Mouse (Mus musculus) telencephalon, adult 2 months (tissue): ENCODE measurements at regions not wholly inside any gene's neighbourhood (a gene's known extent, or its start where the extent isn't known, plus 50 kb on each side); places are given as distances from the start of the nearest gene placed in this dataset.

Source experiments
- DNase-seq: peaks from one replicate; pipeline ENCODE4 v3.0.0-alpha.2; 2011; ENCODE audit warnings: low read depth, low spot score

DNA sequence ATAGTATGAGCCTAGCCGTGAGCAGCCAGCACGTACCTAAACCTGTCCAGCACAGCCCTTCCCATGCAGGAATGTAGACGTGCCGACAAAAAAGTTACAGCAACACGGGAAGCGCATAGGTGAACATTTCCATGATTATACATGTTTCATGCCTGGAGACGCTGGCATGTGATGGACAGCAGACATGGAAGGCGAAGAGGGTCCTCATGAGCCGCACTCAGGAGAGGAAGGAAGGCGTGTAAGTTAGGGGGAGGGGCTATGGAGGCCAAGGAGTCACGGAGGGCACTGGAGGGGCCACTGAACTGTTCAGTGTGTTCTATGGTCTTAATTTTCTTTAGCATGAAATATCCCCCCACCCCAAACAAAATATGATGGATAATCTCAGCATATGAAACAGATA lies 257.2 kb downstream of the Cog6 start:
- no peak for DNase-seq

- DNase-seq: no peak
These were observed 258.5 kb downstream of the Cog6 start for GRCm38 (mm10) chr3:52758561-52758960.

DNA sequence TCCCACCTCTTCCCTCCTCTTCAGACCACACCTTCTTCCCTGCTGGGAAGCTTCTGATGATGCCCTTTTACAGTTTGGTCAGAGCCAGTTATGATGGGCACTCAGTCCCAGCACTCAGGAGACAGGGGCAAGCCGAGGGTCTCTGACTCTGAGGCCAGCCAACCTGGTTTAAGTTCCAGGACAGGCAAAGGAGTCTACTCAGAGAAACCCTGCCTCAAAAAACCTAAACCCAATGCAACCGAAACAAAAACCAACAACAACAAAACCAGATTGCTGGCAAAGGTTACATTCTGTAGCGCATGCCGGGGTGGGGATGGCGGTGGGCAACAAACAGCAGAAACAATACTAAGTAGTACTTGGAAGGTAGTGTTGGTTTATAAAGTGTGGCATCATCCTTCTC lies 260.2 kb downstream of the Cog6 start:
- DNase-seq: no peak

DNA sequence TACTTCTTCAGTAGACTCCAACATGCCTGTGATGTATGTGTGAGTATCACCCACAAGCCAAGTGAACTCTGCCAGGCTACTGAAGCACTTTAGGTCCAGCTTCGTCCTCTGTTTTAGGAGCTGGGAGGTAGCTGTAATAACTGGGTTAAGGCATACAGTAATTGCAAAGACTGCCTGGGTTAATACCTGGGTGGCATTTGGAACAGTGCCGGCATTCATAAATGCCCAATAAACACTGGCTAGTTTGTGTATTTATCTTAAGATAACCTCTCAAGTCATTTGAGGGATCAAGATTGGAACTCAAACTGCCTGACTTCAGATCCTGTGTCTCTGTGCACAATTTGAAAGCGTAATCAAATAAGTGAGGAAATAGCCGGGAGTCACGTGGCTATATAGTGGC lies 261.0 kb downstream of the Cog6 start:
- DNase-seq: no peak

DNA sequence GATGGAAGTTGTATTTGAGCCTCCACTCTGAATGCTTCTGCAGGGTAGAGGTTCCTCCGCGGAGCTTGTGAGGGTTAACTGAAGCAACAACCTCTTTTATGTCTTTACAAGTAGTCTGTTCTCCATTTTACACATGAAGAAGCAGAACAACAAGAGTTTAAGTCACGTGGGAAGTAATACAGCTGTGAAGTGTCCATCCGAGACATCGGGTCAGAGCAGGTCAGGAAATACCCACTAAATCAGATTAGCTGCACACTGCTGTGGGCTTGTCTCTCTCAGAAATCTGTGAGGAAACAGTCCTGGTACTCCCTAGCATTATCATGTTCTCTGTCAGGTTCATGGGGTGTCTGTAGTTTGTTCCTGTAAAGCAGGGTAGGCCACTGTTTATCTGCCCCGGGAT lies 262.1 kb downstream of the Cog6 start:
- DNase-seq: no peak

DNA sequence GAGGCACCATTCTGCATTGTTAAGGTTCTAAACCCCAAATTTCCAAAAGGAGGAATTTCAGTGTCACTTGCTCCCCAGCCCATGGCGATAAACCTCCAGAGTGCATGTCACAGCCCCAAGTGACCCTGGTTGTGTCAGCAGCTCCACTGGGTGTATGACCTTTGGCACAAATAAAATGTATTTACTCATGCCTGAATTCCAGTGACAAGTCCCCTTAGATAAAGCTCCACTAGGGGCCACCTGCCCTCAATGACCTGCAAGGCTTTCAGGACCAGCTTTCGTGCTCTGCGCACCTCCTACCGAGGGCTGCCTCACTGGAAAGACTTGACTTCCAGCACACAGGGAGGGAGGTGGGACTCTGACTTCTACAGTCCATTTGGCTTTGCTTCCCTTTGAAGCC lies 262.6 kb downstream of the Cog6 start:
- no peak for DNase-seq

DNA sequence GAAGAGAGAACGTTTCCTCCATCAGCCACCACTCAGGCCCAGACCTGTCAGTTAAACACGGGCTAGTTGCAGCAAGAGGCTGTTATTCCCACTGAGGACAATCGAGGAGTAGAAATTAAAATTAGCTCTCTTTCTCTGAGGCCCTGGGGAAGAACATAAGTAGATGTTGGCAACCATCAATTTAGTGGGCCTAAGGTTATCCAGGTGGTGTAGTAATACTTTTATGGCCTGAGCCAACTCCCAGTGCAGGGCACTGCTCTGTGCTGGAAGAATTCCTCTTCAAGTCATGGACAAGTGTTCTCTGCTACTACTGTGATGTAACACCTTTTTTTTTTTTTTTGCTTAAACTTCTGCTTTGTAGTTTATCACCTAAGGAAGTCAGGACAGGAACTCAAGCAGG lies 270.1 kb downstream of the Cog6 start:
- no peak for DNase-seq

- no peak for DNase-seq
These were observed 272.7 kb downstream of the Cog6 start for GRCm38 (mm10) chr3:52744334-52744733.

- DNase-seq: no peak
These were observed 276.5 kb downstream of the Cog6 start for GRCm38 (mm10) chr3:52740466-52741026.

GRCm38 (mm10) chr3:52739526-52739925 lies 277.5 kb downstream of the Cog6 start:
- DNase-seq: no peak

- no peak for DNase-seq
These were observed 278.7 kb downstream of the Cog6 start for GRCm38 (mm10) chr3:52738386-52738785.

- DNase-seq: peak; percentile 50
These were observed 281.1 kb downstream of the Cog6 start for GRCm38 (mm10) chr3:52735939-52736338.

DNA sequence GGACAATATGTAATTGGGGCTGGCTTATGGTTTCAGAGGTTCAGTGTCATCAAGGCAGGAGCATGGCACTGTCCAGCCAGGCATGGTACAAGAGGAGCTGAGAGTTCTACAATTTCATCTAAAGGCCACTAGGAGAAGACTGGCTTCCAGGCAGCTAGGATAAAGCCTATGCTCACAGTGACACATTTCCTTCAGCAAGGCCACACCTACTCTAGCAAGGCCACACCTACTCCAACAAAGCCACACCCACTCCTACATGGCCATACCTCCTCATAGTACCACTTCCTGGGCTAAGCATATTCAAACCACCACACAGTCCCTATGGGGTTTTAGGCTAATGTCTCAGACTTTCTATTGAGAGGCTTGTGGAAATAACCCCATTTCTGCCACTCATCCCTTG lies 285.1 kb downstream of the Cog6 start:
- DNase-seq: no peak

GRCm38 (mm10) chr3:52731491-52731890 lies 285.5 kb downstream of the Cog6 start:
- DNase-seq: no peak

DNA sequence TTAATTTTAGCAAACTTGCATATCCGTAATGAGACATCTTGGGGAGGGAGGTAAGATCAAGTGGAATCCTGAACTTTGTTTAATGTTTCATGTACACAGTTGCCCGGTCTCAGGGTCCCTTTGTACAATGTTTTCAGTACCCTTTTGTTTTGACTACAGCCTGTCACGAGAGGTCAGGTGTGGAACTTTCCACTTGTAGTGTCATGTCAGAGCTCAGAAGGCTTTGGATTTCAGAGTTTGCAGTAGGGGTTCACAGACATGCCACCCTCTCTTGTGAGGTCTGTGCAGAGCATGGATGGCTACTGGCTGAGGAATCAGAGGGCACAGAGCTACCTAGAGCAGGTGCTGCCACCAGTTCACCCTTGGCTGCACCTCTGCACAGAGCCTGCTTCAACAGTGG lies 287.3 kb downstream of the Cog6 start:
- DNase-seq: no peak

DNA sequence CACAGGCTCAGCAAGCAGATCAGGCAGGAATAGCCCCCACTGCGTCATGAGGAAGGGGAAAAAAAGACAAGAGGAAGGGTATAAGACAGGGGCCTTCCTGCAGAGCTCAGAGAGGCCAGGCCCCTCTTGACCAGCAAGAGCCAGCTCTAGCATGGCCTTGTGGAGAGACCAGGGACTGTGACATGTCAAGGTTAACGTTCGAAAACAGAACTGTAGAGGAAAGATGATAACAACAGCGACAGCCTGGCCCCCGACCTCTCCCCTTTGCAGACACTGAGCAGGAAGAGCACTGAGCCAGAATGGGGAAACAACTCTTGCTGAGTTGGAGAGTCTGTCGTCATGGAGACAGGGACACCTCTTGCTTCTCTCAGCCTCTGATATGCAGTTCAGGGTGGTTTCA lies 288.2 kb downstream of the Cog6 start:
- no peak for DNase-seq

GRCm38 (mm10) chr3:52728426-52728825 lies 288.6 kb downstream of the Cog6 start:
- DNase-seq: no peak

- DNase-seq: no peak
These were observed 292.7 kb downstream of the Cog6 start for GRCm38 (mm10) chr3:52724354-52724753.

- no peak for DNase-seq
These were observed 294.1 kb downstream of the Cog6 start for GRCm38 (mm10) chr3:52722946-52723345.

DNA sequence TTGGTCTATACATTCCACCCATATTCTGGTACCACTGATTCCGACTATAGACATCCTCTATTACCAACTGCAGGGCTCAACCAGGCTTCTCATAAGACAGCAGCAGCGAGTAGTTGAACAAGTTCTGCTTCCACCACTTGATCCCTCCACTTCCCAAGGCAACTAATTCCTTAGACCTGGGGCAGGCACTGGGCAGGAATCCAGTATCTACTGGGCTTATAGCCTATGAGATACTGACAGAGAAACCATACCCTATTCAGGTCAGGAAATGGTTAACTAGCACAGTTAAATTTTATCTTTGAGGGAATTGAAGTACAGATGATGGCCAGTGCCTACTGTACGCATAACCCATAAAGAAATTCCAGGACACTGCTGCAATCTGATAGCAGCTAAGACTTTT lies 297.9 kb downstream of the Cog6 start:
- no peak for DNase-seq

- no peak for DNase-seq
These were observed 299.7 kb downstream of the Cog6 start for GRCm38 (mm10) chr3:52717324-52717723.

GRCm38 (mm10) chr3:52712151-52712550 lies 304.9 kb downstream of the Cog6 start:
- no peak for DNase-seq

DNA sequence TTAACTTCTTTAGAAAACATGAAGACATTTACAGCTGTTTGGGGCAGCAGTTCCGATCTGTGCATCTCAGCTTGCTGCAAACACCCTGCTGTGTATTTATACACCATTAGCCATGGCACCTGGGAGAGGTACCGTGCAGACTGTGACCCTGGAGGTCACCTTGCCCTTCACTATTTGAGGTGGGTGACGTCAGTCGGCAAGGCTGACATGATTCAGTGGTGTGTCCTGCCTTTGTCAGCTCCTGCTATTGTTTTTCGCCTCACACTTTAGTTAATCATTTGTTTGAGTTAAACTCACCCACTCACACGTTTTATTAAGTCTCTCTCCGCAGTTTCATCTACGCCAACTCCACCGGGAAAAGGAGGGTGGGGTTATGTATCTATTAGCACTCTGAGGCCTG lies 305.9 kb downstream of the Cog6 start:
- no peak for DNase-seq

- DNase-seq: no peak
These were observed 308.3 kb downstream of the Cog6 start for GRCm38 (mm10) chr3:52708746-52709145.
